Mouse (Mus musculus): Measurements from ENCODE around the gene Arl4d.
"Not testable (repeated sequence)": the region's sequence is repeated elsewhere in the genome, so short reads cannot be mapped to it uniquely, and the experiment has no call there.

The Arl4d gene

GRCm38 (mm10) chr11:101645411-101646282 lies 19.7 kb upstream of the Arl4d start:
- peak; percentile 91 for DNase-seq (ENCODE audit: inconsistent ontology term)

- not testable (repeated sequence) for DNase-seq (ENCODE audit: inconsistent ontology term)
Measured at GRCm38 (mm10) chr11:101646283-101646794, 19.0 kb upstream of the Arl4d start.

GRCm38 (mm10) chr11:101647093-101647492 lies 18.2 kb upstream of the Arl4d start:
- DNase-seq (ENCODE audit: inconsistent ontology term) = not testable (repeated sequence)

GRCm38 (mm10) chr11:101656356-101656755 lies 9.0 kb upstream of the Arl4d start:
- DNase-seq (ENCODE audit: inconsistent ontology term) = no peak

GRCm38 (mm10) chr11:101657528-101657885 lies 7.8 kb upstream of the Arl4d start:
- DNase-seq (ENCODE audit: inconsistent ontology term) = no peak

GRCm38 (mm10) chr11:101657886-101658750 lies 7.2 kb upstream of the Arl4d start:
- DNase-seq (ENCODE audit: inconsistent ontology term) = peak; percentile 99

GRCm38 (mm10) chr11:101658751-101659558 lies 6.4 kb upstream of the Arl4d start:
- peak; percentile 80 for DNase-seq (ENCODE audit: inconsistent ontology term)

- no peak for DNase-seq (ENCODE audit: inconsistent ontology term)
Measured at GRCm38 (mm10) chr11:101661191-101661590, 4.2 kb upstream of the Arl4d start.

GRCm38 (mm10) chr11:101661786-101662185 lies 3.6 kb upstream of the Arl4d start:
- no peak for DNase-seq (ENCODE audit: inconsistent ontology term)

- DNase-seq (ENCODE audit: inconsistent ontology term) = no peak
Measured at GRCm38 (mm10) chr11:101663229-101664027, 1.9 kb upstream of the Arl4d start.

GRCm38 (mm10) chr11:101665636-101665992 lies 273 bp downstream of the Arl4d start:
- DNase-seq (ENCODE audit: inconsistent ontology term) = no peak

- no peak for DNase-seq (ENCODE audit: inconsistent ontology term)
Measured at GRCm38 (mm10) chr11:101666626-101667345, 1.4 kb downstream of the Arl4d start.

GRCm38 (mm10) chr11:101667871-101668532 lies 2.7 kb downstream of the Arl4d start:
- DNase-seq (ENCODE audit: inconsistent ontology term) = no peak

- DNase-seq (ENCODE audit: inconsistent ontology term) = no peak
Measured at GRCm38 (mm10) chr11:101668546-101669261, 3.4 kb downstream of the Arl4d start.

GRCm38 (mm10) chr11:101670334-101670733 lies 5.0 kb downstream of the Arl4d start:
- no peak for DNase-seq (ENCODE audit: inconsistent ontology term)

GRCm38 (mm10) chr11:101671255-101671654 lies 5.9 kb downstream of the Arl4d start:
- DNase-seq (ENCODE audit: inconsistent ontology term) = no peak

- DNase-seq (ENCODE audit: inconsistent ontology term) = no peak
Measured at GRCm38 (mm10) chr11:101673010-101673642, 7.8 kb downstream of the Arl4d start.

- no peak for DNase-seq (ENCODE audit: inconsistent ontology term)
Measured at GRCm38 (mm10) chr11:101674106-101674505, 8.8 kb downstream of the Arl4d start.
